Mouse (Mus musculus) right cerebral cortex, postnatal 14 days (tissue): Measurements from ENCODE around the gene Psmb8.

Experiments
- DNase-seq: peaks from one replicate; pipeline ENCODE4 v3.0.0; 2022

Psmb8 gene

DNA sequence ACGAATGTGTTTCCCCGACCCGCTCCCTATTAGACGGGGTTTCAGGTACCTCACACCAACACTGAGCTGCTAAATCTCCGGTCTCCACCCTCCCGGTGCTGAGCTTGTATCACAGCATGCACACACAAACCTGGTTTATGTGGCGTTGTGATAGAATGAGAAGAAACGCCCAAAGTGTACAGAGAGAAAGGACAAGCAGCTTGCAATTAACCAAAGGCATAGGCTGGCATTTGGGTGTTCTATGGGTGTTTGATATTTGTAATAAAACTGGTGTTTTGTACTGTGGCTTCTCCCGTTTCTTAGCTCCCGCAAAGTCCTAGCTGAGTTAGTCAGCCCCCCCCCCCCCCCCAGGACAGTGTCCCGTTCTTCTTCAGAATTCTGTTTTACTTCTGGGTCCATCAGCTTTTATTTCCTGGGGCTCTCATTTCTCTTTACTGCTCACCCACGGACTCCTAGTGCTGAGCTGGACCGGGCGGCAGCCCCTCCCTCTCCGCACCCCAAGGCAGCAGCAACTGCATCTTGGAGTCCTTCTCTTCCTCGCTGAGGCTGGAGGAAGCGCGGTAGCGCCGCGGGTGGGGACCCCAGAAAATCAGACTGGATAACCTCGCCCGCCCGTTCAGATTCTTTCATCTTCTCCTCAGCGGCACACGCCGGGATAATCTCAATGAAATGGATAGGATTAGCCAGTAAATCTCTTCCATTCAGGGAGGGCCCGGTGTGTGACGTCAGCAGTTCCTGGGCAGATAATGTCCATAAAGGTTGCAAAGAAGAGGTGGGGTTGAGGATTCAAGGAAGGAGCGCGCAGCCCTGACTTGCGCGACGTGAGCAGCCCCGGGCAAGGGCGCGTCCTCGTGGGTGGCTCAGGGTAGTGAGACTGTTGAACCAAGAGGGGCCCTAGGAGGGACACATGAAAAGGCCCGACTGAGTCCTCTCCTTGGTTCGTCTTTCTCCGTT lies at the start of gene Psmb8:
Psmb8 (plus strand) TSS at position 781 of the 954 bp plus-strand sequence.
- DNase-seq, result peak; percentile 88

DNA sequence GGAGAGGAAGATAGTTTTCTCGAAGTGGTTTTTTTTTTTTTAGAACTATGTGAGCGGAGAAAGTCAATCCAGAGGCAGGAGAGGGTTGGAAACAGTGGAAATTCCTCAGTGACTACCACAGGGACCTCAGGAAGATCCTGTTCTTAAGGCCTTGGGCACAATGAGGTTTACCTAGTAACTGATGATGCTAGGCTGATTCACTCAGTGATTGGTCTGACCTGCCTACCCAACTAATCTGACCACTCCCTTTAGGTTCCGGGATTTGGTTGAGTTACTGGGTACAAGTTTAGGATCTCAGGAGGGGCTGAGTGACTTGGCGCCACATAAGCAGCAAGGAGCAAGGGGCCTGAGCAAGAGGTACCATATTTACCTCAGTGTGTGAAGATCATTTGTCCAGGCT lies 44.6 kb upstream of the Psmb8 start, which contains the start of gene H2-DMb1:
H2-DMb1 (plus strand) TSS at position 150 of the 400 bp plus-strand sequence.
- DNase-seq, result no peak

DNA sequence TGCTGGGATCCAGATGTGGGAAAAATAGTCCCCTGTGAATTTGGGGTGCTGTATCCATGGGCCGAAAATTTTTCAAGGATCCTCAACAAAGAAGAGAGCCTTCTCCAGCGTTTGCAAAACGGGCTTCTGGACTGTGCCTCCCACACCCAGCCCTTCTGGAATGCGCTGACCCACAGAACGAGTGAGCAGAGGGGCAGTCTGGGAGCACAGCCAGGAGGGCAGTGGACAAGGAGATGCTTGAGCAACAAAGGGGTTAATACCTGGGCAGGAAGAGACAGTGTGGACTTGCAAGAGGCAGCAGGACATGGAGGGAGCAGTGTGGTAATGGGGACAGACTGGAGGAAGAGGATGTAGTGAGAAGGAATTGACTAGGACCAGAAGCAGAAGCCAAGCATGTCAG lies 42.0 kb upstream of the Psmb8 start:
- no peak for DNase-seq

DNA sequence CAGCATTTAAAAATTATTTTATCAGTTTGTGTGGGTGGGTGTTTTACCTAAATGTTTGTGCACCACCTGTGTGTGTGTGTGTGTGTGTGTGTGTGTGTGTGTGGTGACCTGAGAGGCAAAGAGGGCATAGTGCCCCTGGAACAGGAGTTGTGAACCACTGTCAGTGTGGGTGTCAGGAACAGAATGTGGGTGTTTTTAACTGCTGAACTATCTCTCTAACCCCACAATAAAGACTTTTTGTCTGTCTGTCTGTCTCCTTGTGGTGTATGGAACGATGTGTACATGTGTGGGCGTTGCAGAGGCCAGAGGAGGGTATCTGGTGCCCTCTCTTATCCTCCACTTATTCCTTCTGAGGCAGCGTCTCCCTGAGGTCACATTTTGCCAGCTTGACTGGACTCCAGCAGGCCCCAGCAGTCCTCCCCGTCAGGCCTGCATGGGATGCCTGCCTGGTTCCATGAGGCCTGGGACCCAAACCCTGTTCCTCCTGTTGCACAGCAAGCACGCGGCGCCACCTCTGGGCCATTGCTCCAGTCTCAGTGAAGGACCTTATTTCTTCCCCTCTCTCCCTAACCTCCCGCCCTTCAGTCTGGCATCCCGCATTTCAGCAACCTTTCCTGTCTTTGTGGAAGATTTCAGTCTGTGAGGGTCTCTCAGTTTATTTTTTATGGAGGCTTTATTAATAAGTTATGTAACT lies 33.2 kb upstream of the Psmb8 start:
- DNase-seq, result peak; percentile 16

DNA sequence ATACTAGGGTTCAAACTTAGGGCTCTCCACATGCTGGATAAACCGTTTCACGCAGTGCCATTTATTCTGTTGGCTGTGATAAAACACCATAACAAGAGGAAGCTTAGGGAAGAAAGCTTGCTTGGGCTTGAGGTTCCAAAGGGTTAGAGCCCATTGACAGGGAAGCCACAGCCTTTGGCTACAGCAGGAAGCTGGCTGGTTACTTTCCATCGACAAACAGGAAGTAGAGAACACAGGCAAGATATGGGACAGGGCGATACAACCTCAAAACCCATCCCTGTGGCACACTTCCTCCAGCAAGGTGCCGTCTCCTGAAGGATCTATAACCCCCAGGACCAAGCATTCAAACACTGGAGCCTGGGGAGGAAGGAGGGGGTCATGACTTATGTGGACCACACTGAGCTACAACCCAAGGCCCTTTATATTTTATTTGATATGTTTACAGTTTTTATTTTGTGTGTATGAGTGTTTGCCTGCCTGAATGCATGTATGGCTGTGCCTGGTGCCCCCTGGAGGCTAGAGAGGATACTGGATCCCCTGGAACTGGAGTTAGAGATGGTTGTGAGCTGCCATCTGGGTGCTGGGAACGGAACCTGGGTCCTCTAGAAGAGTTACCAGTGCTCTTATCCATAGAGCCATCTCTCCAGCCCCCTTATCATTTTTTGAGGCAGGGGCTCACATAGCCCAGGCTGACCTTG lies 32.3 kb upstream of the Psmb8 start:
- DNase-seq, result no peak

DNA sequence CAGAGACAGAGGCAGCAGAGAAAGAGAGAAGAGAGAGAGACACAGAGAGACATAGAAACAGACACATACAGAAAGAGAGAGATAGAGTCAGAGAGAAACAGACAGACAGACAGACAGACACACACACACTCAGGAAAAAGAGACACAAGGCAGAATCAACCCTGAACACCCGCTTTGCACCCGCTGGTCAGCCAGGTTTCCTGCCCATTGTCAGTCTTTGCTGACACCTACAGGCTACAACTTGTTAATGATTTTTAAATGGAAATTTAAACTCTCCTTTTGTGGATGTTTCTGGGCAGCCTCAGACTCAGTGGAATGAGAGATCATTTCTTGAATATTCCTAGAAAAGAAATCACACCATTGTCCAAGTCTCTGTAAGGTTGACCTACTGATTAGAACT lies 28.2 kb upstream of the Psmb8 start:
- peak; percentile 24 for DNase-seq

DNA sequence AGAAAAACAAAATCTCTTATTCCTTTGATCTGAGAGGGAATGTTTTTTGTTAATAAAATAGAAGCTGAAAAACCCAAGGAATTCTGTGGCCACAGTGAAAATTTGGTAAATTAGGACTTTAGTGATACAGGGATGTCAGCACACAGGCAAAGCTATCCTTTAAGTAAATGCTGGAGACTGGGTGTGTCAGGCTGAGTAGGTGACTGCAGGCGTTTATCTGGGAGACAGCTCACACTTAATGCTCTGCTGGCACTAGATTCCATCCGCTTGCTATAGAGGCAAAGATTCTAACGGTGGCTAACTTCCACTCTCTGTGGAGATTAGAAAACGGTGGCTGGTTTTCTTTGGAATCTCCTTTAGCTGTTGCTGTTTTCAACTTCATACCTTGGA lies 27.0 kb upstream of the Psmb8 start:
- DNase-seq, result no peak

DNA sequence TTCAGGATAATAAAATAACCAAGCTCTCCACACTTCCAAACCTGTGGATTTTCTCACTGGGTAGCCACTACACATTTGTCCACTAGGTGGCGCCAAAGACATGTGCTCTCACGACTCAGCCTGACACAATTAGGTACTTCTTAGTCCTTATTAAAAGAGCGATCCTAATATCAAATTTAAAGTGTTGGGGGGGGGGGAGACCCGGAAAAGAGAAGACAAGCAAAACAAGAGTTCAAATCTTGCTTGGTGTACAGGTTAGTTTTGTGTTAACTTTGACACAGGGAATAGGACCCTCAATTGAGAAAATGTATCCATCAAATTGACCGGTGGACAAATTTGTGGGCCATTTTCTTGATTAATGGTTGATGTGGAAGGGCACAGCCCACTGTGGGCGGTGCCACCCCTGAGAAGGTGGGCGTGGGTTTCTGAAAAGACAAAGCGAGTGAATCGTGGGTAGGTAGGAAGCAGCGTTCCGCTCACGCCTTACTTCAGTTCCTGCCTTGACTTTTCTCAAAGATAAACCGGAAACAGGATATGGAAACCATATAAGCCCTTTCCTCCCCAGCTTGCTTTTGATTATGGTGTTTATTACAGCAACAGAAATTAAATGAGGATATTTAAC lies 26.5 kb upstream of the Psmb8 start:
- peak; percentile 81 for DNase-seq

DNA sequence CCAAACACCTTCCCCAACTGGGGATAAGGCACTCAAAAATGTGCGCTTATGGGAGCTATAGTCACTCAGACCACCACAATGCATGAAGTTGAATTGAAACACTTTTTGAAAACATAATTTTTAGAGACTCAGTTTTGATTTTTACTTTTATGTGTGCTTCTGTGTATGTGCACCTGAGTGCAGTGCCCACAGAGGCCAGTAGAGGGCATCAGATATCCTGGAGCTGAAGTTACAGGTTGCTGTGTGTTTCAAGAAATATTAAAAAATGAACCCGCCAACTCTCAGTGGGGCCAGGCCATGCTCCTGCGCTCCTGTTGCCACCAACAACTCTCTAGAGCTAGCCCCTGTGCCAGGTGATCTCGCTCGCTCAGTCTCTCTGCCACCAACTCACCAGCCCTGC lies 25.0 kb upstream of the Psmb8 start:
- no peak for DNase-seq

DNA sequence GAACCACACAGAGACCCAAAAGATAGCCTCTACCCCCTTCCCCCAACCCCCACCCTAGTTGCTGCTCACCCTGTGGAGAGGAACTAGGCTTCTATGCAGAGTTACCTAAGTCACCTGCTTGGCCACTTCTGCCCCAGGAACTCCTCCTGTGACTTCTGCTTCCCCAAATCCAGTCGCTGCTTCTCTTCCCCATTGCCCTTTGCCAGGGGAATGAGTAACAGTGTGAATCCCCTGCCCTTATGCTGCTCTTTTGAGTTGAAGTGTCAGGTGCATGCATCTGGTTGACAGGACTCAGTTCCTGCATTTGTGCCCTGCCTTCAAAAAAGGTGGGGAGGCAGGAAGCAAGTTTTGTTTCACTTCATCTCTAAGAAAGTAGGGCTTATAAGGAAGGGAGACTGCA lies 23.4 kb upstream of the Psmb8 start:
- no peak for DNase-seq

DNA sequence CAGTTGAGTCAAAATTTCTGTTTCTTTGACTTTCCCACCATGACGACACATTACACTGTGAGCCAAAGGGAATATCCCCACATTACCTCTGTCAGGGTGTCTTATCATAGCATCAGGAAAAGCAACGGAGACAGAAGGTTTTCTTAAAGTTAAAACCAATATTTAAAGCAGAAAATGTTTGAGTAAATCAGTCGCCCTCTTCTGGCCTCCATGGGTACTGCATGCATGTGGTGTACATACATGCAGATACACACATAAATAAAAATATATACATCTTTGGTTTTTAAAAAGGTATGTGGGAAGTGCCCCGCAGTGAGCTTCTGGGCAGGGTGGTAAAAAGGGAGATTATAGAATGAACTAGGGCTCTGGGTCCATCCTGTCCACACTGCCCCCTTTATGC lies 20.3 kb upstream of the Psmb8 start:
- DNase-seq, result no peak

DNA sequence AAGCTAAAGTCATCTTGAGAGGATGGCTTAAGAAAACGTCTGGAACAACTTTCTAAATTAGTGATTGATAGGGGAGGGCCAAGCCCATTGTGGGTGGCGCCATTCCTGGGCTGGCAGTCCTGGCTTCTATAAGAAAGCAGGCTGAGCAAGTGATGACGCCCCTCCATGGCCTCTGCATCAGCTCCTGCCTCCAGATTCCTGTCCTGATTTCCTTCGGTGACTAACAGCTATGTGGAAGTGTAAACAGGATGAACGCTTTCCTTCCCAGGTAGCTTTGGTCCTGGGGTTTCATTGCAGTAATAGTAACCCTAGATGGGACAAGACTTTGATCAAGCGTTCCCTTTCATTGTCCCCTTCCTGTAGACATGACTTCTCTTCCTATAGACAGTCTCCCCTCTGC lies 18.5 kb upstream of the Psmb8 start:
- DNase-seq, result no peak

DNA sequence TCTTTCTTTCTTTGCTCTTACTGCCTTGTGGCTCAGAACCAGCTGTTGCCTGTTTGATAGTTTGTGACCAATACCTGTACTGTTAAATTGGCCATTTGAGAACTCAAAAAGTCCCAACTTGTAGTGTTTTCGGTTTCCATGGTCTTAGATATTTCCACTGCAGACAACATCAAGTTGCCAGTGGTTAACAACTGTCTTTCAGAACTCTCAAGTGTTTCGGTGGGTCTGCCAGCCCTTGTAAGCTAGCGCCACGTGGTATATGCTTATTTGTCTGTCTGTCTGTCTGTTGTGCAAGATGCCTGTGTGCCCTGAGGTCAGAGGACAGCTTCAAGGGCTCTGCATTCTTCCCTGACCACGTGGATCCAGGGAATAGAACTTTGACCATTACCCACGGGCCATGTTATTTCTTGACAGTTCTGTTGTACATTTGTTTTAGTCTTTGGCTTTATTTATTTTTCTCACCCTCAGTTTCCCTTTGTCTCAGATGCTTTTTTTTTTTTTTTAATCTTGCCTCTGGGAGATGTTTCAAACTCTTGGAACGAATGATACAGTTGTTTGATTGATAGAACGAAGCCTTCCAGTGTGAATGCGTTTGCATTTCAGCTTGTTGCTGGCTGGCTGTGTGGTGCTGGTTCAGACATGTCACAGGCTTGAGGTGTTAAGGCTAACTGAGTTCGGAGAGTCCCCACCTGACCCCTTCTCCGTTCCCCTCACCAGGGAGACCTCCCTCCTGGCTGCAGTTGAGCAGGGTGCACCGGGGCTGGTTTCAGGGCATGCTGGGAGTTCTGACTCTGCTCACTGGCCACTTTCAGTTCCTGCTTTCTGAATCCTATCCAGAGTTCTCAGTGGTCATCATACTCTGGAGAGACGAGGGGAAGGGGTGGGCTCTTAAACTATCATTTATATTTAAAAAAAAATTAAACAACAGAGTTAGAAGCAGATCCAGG lies 17.3 kb upstream of the Psmb8 start:
- no peak for DNase-seq

DNA sequence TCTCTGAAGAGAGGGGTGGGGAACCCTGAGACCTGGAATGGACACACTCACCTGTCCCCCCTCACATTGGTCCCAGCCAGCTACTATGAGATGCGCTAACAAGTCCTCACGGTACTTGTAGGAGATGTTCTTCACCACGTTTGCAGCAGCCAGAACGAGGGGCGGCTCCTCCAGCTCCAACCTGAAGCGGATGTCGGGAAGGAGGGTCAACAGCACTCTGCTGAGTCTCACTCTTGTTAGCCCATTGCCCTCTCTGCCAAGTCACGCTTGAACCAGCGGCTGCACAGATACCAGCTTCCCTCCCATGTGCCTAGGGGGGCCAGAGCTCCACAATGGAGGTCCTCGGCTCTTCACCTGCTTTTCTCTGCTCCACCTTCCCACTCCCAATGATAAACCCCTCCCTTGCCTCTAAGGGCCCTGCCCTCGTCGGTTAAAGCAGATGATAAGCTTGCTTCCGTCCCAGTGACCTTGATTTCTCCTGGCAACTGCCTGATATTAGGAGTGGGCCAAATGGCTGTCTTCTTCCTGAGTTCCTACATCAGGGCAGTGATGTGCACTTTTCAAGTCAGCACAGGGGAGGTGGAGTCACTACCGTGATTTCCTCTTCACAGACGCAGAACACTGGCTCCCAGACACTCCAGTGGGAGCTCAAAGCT lies 13.8 kb upstream of the Psmb8 start:
- DNase-seq, result no peak

DNA sequence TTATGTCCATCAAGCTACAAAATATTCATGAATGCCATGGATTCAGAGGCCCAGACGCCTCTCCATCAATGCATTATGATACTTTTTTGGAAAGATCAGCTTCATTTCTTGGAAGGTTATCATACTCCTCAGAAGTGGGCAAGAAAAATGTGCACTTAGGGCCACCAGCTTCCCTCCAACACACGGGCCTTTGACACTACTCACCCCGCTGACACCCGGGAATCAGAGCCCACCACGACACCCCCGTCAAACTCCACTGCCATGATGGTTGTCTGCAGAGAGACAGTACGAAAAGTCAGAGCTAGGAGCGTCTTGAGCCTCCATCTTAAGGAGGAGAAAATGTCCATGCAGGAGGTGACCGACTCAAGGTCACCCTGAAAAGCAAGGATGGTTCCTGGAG lies 12.0 kb upstream of the Psmb8 start:
- no peak for DNase-seq

DNA sequence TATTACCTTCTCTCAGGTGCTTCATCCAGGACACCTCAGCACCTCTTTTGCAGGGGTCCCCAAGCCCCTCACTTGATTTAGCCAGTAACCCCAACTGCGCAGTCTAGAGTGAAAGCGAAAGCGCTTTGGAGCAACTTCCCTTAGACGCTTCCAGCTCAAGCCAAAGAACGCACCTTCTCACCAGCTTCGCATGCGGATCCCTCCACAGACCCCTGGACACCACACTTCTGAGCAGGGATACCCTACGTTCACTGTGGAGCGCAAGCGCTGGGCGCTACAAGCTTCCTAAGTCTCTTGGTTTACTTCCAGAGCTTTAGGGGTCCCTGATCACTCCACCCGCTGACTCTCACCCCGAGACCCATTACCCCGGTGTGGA lies 10.6 kb upstream of the Psmb8 start:
- no peak for DNase-seq

DNA sequence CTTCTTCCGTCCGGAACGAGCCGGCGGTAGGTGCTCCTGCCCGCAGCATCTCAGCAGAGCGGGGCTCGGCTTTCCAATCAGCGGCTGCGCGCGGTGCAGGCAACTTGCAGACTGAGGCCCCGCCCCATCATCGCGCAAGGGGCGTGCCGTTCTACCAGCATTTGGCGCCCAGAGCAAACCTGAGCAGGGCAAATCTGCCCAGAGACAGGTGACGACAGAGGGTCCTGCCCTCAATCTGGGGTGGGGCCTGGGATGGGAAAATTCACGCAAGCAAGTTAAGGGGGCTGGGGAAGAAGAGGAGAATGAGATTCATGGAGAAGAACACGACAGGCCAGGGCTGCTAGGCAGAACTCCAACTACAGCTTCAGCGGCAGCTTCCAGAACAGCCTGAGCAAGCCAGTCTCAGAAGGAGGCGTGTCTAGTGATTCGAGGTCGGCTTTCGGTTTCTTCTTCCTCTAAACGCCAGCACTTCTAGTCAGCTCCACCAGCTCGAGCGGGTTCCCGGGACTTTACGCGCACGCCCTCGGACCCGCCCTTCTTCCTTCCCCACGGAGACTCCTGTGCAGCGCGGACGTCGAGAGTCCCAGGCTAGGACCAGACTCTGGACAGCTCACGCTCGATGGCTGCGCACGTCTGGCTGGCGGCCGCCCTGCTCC lies 10.1 kb upstream of the Psmb8 start, which contains the start of the genes Tap1 and Psmb9:
Tap1 (plus strand) TSS at position 293 of the 656 bp plus-strand sequence.
Psmb9 (minus strand) TSS at position 504 of the 656 bp plus-strand sequence.
- DNase-seq, result peak; percentile 97

DNA sequence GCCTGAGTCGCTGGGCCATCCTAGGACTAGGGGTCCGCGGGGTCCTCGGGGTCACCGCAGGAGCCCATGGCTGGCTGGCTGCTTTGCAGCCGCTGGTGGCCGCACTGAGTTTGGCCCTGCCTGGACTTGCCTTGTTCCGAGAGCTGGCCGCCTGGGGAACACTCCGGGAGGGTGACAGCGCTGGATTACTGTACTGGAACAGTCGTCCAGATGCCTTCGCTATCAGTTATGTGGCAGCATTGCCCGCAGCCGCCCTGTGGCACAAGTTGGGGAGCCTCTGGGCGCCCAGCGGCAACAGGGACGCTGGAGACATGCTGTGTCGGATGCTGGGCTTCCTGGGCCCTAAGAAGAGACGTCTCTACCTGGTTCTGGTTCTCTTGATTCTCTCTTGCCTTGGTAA lies 9.5 kb upstream of the Psmb8 start:
- no peak for DNase-seq

DNA sequence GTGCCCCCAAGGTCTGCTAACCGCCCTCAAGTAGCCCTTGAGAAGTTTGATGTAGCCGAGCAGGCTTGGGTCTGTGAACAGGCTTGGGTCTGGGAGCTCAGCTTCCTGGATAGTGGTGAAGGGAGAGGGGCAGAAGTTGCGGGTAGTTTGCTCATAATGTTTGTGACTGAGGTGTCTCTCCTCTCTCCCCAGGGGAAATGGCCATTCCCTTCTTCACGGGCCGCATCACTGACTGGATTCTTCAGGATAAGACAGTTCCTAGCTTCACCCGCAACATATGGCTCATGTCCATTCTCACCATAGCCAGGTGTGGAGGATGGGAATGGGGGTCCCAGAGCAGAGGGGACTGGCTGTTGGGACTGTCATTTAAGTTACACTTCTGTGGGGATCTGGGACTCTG lies 8.5 kb upstream of the Psmb8 start:
- no peak for DNase-seq

DNA sequence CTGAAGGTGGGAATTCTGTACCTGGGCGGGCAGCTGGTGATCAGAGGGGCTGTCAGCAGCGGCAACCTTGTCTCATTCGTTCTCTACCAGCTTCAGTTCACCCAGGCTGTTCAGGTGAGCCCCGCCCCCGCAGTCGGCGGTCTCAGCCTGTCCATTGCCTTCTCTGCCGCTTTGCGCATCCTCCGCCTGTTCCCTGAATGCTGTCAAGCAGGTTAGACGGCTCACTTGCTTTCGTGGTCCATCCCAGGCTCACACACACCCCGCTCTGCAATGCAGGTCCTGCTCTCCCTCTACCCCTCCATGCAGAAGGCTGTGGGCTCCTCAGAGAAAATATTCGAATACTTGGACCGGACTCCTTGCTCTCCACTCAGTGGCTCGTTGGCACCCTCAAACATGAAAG lies 4.7 kb upstream of the Psmb8 start:
- no peak for DNase-seq

DNA sequence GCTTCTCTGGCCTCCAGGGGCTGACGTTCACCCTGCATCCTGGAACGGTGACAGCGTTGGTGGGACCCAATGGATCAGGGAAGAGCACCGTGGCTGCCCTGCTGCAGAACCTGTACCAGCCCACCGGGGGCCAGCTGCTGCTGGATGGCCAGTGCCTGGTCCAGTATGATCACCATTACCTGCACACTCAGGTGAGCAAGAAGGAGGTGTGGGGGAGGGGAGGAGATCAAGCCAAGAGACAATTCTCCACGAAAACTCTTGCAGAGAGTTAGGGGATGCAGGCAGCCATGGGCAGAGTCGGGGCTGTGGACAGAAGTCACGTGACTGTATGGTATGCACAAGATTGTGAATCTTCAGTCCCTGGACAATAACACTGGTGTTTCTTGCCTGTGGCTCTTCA lies 4.1 kb upstream of the Psmb8 start:
- no peak for DNase-seq
